Mouse (Mus musculus): Measurements from ENCODE around the gene Layn.

The Layn gene

GRCm38 (mm10) chr9:51032785-51033529, 43.9 kb downstream of the Layn start:
- in situ Hi-C loops (cut with MseI, MboI), result no loop called here

GRCm38 (mm10) chr9:51032291-51032690, 44.6 kb downstream of the Layn start:
- in situ Hi-C loops (cut with MseI, MboI), result no loop called here

GRCm38 (mm10) chr9:51031603-51032002, 45.3 kb downstream of the Layn start:
- in situ Hi-C loops (cut with MseI, MboI), result no loop called here

GRCm38 (mm10) chr9:51030147-51030546, 46.7 kb downstream of the Layn start:
- in situ Hi-C loops (cut with MseI, MboI), result no loop called here

- in situ Hi-C loops (cut with MseI, MboI), result no loop called here
These were observed 49.9 kb downstream of the Layn start for GRCm38 (mm10) chr9:51026952-51027351.

- in situ Hi-C loops (cut with MseI, MboI), result no loop called here
These were observed 55.6 kb downstream of the Layn start for GRCm38 (mm10) chr9:51021123-51021795.

GRCm38 (mm10) chr9:51020351-51020750, 56.5 kb downstream of the Layn start:
- in situ Hi-C loops (cut with MseI, MboI), result no loop called here

- in situ Hi-C loops (cut with MseI, MboI), result no loop called here
These were observed 57.2 kb downstream of the Layn start for GRCm38 (mm10) chr9:51019670-51020069.

- in situ Hi-C loops (cut with MseI, MboI), result no loop called here
These were observed 61.2 kb downstream of the Layn start for GRCm38 (mm10) chr9:51015732-51016131.

GRCm38 (mm10) chr9:51013644-51014043, 63.2 kb downstream of the Layn start:
- in situ Hi-C loops (cut with MseI, MboI), result no loop called here

GRCm38 (mm10) chr9:51009656-51009950, 67.3 kb downstream of the Layn start:
- in situ Hi-C loops (cut with MseI, MboI), result loop anchor here (5.0 kb wide), 1 partner anchor 157 kb away; no protein-coding TSS in a partner anchor

GRCm38 (mm10) chr9:51008841-51009655, 67.8 kb downstream of the Layn start, which contains the start of gene Sik2:
Sik2 (minus strand) TSS chr9:51009073.
- in situ Hi-C loops (cut with MseI, MboI), result loop anchor here (5.0 kb wide), 1 partner anchor 157 kb away; no protein-coding TSS in a partner anchor

GRCm38 (mm10) chr9:51008068-51008840, 68.6 kb downstream of the Layn start:
- in situ Hi-C loops (cut with MseI, MboI), result loop anchor here (5.0 kb wide), 1 partner anchor 156 kb away; no protein-coding TSS in a partner anchor

- in situ Hi-C loops (cut with MseI, MboI), result loop anchor here (5.0 kb wide), 1 partner anchor 155 kb away; no protein-coding TSS in a partner anchor
These were observed 69.2 kb downstream of the Layn start for GRCm38 (mm10) chr9:51007726-51008067.

GRCm38 (mm10) chr9:51006846-51007245, 70.0 kb downstream of the Layn start:
- in situ Hi-C loops (cut with MseI, MboI), result loop anchor here (5.0 kb wide), 1 partner anchor 155 kb away; no protein-coding TSS in a partner anchor

Measured in mouse trophoblast stem cell (cell line).